Mouse (Mus musculus) stomach, postnatal 0 days (tissue): ENCODE results near the gene Serinc5.

Source experiments
- CTCF ChIP-seq: IDR thresholded peaks from 2 replicates; pipeline ENCODE4 v1.5.1; 2016; ENCODE audit warnings: antibody characterized with exemption, low read depth, mild to moderate bottlenecking, moderate library complexity
- EP300 ChIP-seq: optimal IDR thresholded peaks from 2 replicates; pipeline ENCODE3; 2016; ENCODE audit warnings: antibody characterized with exemption

DNA sequence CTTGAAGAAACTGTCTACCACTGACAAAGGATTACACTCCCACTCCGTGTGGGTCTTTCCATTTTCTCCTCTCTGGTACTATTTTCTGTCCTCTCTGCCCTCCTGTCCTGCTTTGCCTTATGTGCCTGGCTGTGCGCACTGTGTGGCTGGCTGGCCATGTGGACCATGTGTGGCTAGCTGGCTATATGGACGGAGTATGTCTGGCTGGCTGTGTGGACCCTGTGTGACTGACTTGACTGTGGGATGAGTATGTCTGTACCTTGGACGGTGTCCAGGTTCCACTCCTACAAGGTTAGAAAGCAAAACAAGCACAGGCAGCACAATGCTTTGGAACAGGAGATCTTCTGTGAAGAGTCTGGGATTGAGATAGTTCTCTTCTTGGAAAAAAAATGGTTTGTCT lies 74.4 kb downstream of the Serinc5 start:
- TF ChIP-seq CTCF (no peak), EP300 (no peak)
